Mouse (Mus musculus) heart, embryonic 12.5 days (tissue): ENCODE results near the gene Usp39. TPM values are rescaled to one million over a fixed set of nuclear protein-coding genes. Genes with fewer than 3 reads are reported as not detected.

ENCODE experiments used
- ATAC-seq: fragments of 200-750 bp; cut with Nextera tagmentation; 2 replicates; pipeline ENCODE4 v1.8.0; 2017; ENCODE audit warnings: moderate TSS enrichment, moderate library complexity; ENCODE audit not compliant: insufficient number of reproducible peaks, low FRiP score
- H3K27ac ChIP-seq: fragments of 300-500 bp; sonication (generic); 2 replicates; pipeline ENCODE4 v1.5.1; 2016; ENCODE audit warnings: mild to moderate bottlenecking, moderate library complexity; ENCODE audit not compliant: poor library complexity, severe bottlenecking
- H3K27me3 ChIP-seq: fragments of 300-500 bp; sonication (generic); replicated peaks from 2 replicates; pipeline ENCODE4 v1.6.1; 2016; ENCODE audit warnings: mild to moderate bottlenecking, moderate library complexity
- H3K36me3 ChIP-seq: fragments of 300-500 bp; sonication (generic); 2 replicates; pipeline ENCODE4 v1.6.1; 2016; ENCODE audit warnings: mild to moderate bottlenecking, moderate library complexity
- H3K4me1 ChIP-seq: fragments of 300-500 bp; sonication (generic); replicated peaks from 2 replicates; pipeline ENCODE4 v1.6.1; 2016; ENCODE audit warnings: mild to moderate bottlenecking
- H3K4me2 ChIP-seq: fragments of 300-500 bp; sonication (generic); 2 replicates; pipeline ENCODE4 v1.6.1; 2016; ENCODE audit warnings: mild to moderate bottlenecking, moderate library complexity
- H3K4me3 ChIP-seq: fragments of 300-500 bp; sonication (generic); 2 replicates; pipeline ENCODE4 v1.5.1; 2016; ENCODE audit warnings: mild to moderate bottlenecking
- H3K9ac ChIP-seq: fragments of 300-500 bp; sonication (generic); 2 replicates; pipeline ENCODE4 v1.6.1; 2016; ENCODE audit warnings: mild to moderate bottlenecking, moderate library complexity
- H3K9me3 ChIP-seq: fragments of 300-500 bp; sonication (generic); replicated peaks from 2 replicates; pipeline ENCODE4 v1.6.1; 2016; ENCODE audit warnings: mild to moderate bottlenecking, moderate library complexity
- WGBS: fragments of 180-500 bp; shearing (Covaris S2); methylation state at CpG from one replicate; pipeline ENCODE4 v1.1.7; 2016; 5-methylcytosine and 5-hydroxymethylcytosine counted together
- polyA plus RNA-seq: library from polyadenylated mRNA; unstranded; fragments of >200 nt; fragmentation: Nextera tagmentation; extraction: Ambion mirVana; gene quantifications from 2 replicates; pipeline ENCODE4 v1.2.1, GENCODE M21; 2016

Gene Usp39
- polyA plus RNA-seq, 1 experiment from 2014 or later, result 36.0 TPM

GRCm38 (mm10) chr6:72270258-72270657 is 74.7 kb downstream of the Usp39 start:
- WGBS, result 85% methylated on average over 5 of the region's 5 CpGs
- Histone ChIP-seq H3K4me1 (peaks cover 33% of the 10 kb centered on the region), H3K4me2 (no peak overlapping the region), H3K36me3 (no peaks in the 10 kb centered on the region), H3K27ac (no peak overlapping the region), H3K27me3 (no peaks in the 10 kb centered on the region), H3K9me3 (no peaks in the 10 kb centered on the region), H3K9ac (no peak overlapping the region), H3K4me3 (no peak overlapping the region)
- no peak for ATAC-seq

Other genes with a start within 250 kb of the Usp39 start
- 68.1 and 68.8 TPM in 2 replicates for gene St3gal5, start 247.6 kb downstream of the Usp39 start, polyA plus RNA-seq
- gene Atoh8, start 109.6 kb downstream of the Usp39 start, polyA plus RNA-seq, result 14.1 and 14.9 TPM in 2 replicates
- gene Sftpb, start 40.6 kb downstream of the Usp39 start, polyA plus RNA-seq, result not detected in 2 replicates
- 17.2 and 19.9 TPM in 2 replicates for gene 0610030E20Rik, start 2.1 kb upstream of the Usp39 start, polyA plus RNA-seq
- gene Tmem150a, start 10.3 kb upstream of the Usp39 start, polyA plus RNA-seq, result 13.3 and 13.5 TPM in 2 replicates
- 90.0 and 92.9 TPM in 2 replicates for gene Rnf181, start 21.8 kb upstream of the Usp39 start, polyA plus RNA-seq
- gene Vamp5, start 35.3 kb upstream of the Usp39 start, polyA plus RNA-seq, result 48.3 and 52.1 TPM in 2 replicates
- gene Vamp8, start 45.5 kb upstream of the Usp39 start, polyA plus RNA-seq, result 111 and 112 TPM in 2 replicates
- gene Ggcx, start 69.1 kb upstream of the Usp39 start, polyA plus RNA-seq, result 33.8 and 38.7 TPM in 2 replicates
- 313 and 317 TPM in 2 replicates for gene Mat2a, start 94.4 kb upstream of the Usp39 start, polyA plus RNA-seq
- not detected in 2 replicates for gene Sh2d6, start 176.5 kb upstream of the Usp39 start, polyA plus RNA-seq
- 22.5 and 24.7 TPM in 2 replicates for gene Capg, start 199.2 kb upstream of the Usp39 start, polyA plus RNA-seq